Comparison of ENCODE assay signal across 33 mouse cellular contexts in the genomic region with DNA sequence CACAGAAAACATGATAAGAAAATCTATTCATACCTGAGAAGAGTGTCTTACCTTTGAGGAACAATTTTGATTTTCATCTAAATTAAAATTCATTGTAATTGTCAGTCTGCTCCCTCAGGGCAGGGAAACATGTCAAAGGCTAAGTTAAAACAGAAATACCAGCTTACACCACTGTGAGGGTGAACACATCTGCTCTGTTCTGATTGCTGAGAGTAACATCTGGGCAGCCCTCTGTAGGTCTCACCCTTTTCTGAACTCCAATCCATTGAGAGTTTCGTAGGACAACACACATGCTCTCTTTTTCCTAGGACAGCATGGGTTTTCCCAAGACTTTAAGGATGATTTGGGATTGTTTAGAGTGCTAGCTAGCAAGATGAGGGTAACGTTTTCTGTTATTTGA. TPM values are rescaled to one million over a fixed set of nuclear protein-coding genes. Genes with fewer than 3 reads are reported as not detected.
A peak's percentile ranks its signal among the peaks of the same experiment; 100 is the strongest.
DNase-seq lines count a peak whose midpoint lies in the region; ATAC-seq lines count a peak whose summit lies in the region.
"Had no signal": no experiment of that assay in that cellular context is flagged by ENCODE, and none has a peak within 500 bp of the region (broad histone marks: within the 10 kb centered on the region; RNA-seq: fewer than 3 reads in every experiment).

No protein-coding gene starts in this region.

- H3K27me3 ChIP-seq in embryonic facial prominence, embryonic 11.5 days (ENCODE audit: control insufficient read depth, insufficient read depth, low read length), result no peaks in the 10 kb centered on the region
- H3K27me3 ChIP-seq in embryonic facial prominence, embryonic 10.5 days (replicated peaks; ENCODE audit: low read depth, poor library complexity, severe bottlenecking), result no peaks in the 10 kb centered on the region; the same call in 1 of the 2 replicates
- no peaks in the 10 kb centered on the region for H3K27me3 ChIP-seq in midbrain, embryonic 14.5 days (ENCODE audit: control insufficient read depth, insufficient read depth, low read length)
- peaks cover 12% of the 10 kb centered on the region; the same call in 1 of the 2 replicates for H3K27me3 ChIP-seq in midbrain, embryonic 13.5 days
- peaks cover 6% of the 10 kb centered on the region; the same call in 1 of the 2 replicates for H3K27me3 ChIP-seq in forebrain, embryonic 12.5 days
- H3K27me3 ChIP-seq: CH12.LX; embryonic facial prominence, embryonic 12.5 days; embryonic facial prominence, embryonic 15.5 days; heart, embryonic 12.5 days; intestine, embryonic 15.5 days had no signal

- no peaks in the 10 kb centered on the region for H3K9me3 ChIP-seq in embryonic facial prominence, embryonic 11.5 days (replicated peaks; ENCODE audit: control insufficient read depth, low read length)
- no peaks in the 10 kb centered on the region for H3K9me3 ChIP-seq in embryonic facial prominence, embryonic 10.5 days
- no peaks in the 10 kb centered on the region for H3K9me3 ChIP-seq in midbrain, embryonic 14.5 days (ENCODE audit: control insufficient read depth, low read length)
- no peaks in the 10 kb centered on the region for H3K9me3 ChIP-seq in midbrain, embryonic 13.5 days
- no peaks in the 10 kb centered on the region for H3K9me3 ChIP-seq in forebrain, embryonic 12.5 days
- H3K9me3 ChIP-seq: embryonic facial prominence, embryonic 12.5 days; embryonic facial prominence, embryonic 15.5 days; forebrain, embryonic 13.5 days; heart, embryonic 12.5 days; heart, embryonic 15.5 days; hindbrain, embryonic 10.5 days; hindbrain, embryonic 13.5 days; intestine, embryonic 15.5 days had no signal

- H3K9ac ChIP-seq in embryonic facial prominence, embryonic 11.5 days (replicated peaks; ENCODE audit: low read length), result no peak overlapping the region
- H3K9ac ChIP-seq in midbrain, embryonic 14.5 days (replicated peaks; ENCODE audit: low read length), result no peak overlapping the region
- no peak overlapping the region for H3K9ac ChIP-seq in midbrain, embryonic 13.5 days (replicated peaks)
- no peak overlapping the region for H3K9ac ChIP-seq in forebrain, embryonic 12.5 days
- H3K9ac ChIP-seq: embryonic facial prominence, embryonic 12.5 days; embryonic facial prominence, embryonic 15.5 days; forebrain, embryonic 13.5 days; heart, embryonic 12.5 days; heart, embryonic 15.5 days; hindbrain, embryonic 13.5 days; intestine, embryonic 15.5 days had no signal

- no peaks in the 10 kb centered on the region for H3K36me3 ChIP-seq in embryonic facial prominence, embryonic 11.5 days (replicated peaks; ENCODE audit: control insufficient read depth, insufficient read depth, low read depth, low read length)
- no peaks in the 10 kb centered on the region for H3K36me3 ChIP-seq in embryonic facial prominence, embryonic 10.5 days (replicated peaks)
- H3K36me3 ChIP-seq in midbrain, embryonic 14.5 days (ENCODE audit: control insufficient read depth, insufficient read depth, low read length), result no peaks in the 10 kb centered on the region
- no peaks in the 10 kb centered on the region for H3K36me3 ChIP-seq in midbrain, embryonic 13.5 days
- H3K36me3 ChIP-seq in forebrain, embryonic 12.5 days (replicated peaks), result no peaks in the 10 kb centered on the region
- H3K36me3 ChIP-seq: embryonic facial prominence, embryonic 12.5 days; embryonic facial prominence, embryonic 15.5 days; G1E; heart, embryonic 12.5 days; heart, embryonic 15.5 days; hindbrain, embryonic 10.5 days; hindbrain, embryonic 13.5 days; intestine, embryonic 15.5 days had no signal

- ATAC-seq in embryonic facial prominence, embryonic 11.5 days (replicated peaks; ENCODE audit: insufficient number of reproducible peaks, low FRiP score, low TSS enrichment, low read depth), result no peak
- ATAC-seq in midbrain, embryonic 14.5 days (ENCODE audit: low FRiP score, low TSS enrichment), result no peak
- no peak for ATAC-seq in midbrain, embryonic 13.5 days
- no peak for ATAC-seq in granulocyte monocyte progenitor cell, adult 5-6 weeks (replicated peaks; ENCODE audit: poor library complexity, severe bottlenecking)
- no peak for ATAC-seq in forebrain, embryonic 12.5 days (ENCODE audit: low FRiP score)
- ATAC-seq: forebrain, embryonic 13.5 days; forebrain, embryonic 16.5 days; hindbrain, embryonic 16.5 days; intestine, embryonic 15.5 days; Patski had no signal

- no peak overlapping the region for H3K27ac ChIP-seq in embryonic facial prominence, embryonic 11.5 days (replicated peaks; ENCODE audit: low read depth, low read length)
- H3K27ac ChIP-seq in embryonic facial prominence, embryonic 10.5 days (replicated peaks), result no peak overlapping the region
- no peak overlapping the region for H3K27ac ChIP-seq in midbrain, embryonic 14.5 days (replicated peaks; ENCODE audit: low read depth, low read length)
- no peak overlapping the region for H3K27ac ChIP-seq in midbrain, embryonic 13.5 days
- no peak overlapping the region for H3K27ac ChIP-seq in forebrain, embryonic 12.5 days
- H3K27ac ChIP-seq: embryonic facial prominence, embryonic 12.5 days; embryonic facial prominence, embryonic 15.5 days; forebrain, embryonic 13.5 days; gastrocnemius, adult 2 months; heart, embryonic 15.5 days; hindbrain, embryonic 10.5 days; hindbrain, embryonic 13.5 days; intestine, embryonic 15.5 days had no signal

- no peak overlapping the region for H3K4me2 ChIP-seq in embryonic facial prominence, embryonic 11.5 days (ENCODE audit: low read depth, low read length)
- H3K4me2 ChIP-seq in midbrain, embryonic 14.5 days (ENCODE audit: low read length), result peak overlapping the region; percentile 24; the same call in 1 of the 2 replicates
- no peak overlapping the region; the same call in 1 of the 2 replicates for H3K4me2 ChIP-seq in midbrain, embryonic 13.5 days (replicated peaks)
- no peak overlapping the region for H3K4me2 ChIP-seq in forebrain, embryonic 12.5 days
- H3K4me2 ChIP-seq: embryonic facial prominence, embryonic 12.5 days; embryonic facial prominence, embryonic 15.5 days; forebrain, embryonic 13.5 days; heart, embryonic 12.5 days; heart, embryonic 15.5 days; hindbrain, embryonic 13.5 days; intestine, embryonic 15.5 days had no signal

- WGBS in embryonic facial prominence, embryonic 11.5 days, result 25% methylated on average over 2 of the region's 2 CpGs
- 39% methylated on average over 2 of the region's 2 CpGs for WGBS in embryonic facial prominence, embryonic 10.5 days
- 71% methylated on average over 2 of the region's 2 CpGs for WGBS in midbrain, embryonic 14.5 days
- WGBS in midbrain, embryonic 13.5 days, result 62% methylated on average over 2 of the region's 2 CpGs
- WGBS in forebrain, embryonic 12.5 days, result 71% methylated on average over 2 of the region's 2 CpGs

- H3K4me1 ChIP-seq in embryonic facial prominence, embryonic 11.5 days (ENCODE audit: control insufficient read depth, insufficient read depth, low read length), result no peaks in the 10 kb centered on the region
- peaks cover 12% of the 10 kb centered on the region for H3K4me1 ChIP-seq in embryonic facial prominence, embryonic 10.5 days
- H3K4me1 ChIP-seq in midbrain, embryonic 14.5 days (ENCODE audit: control insufficient read depth, insufficient read depth, low read length), result peaks cover 4% of the 10 kb centered on the region; the same call in 1 of the 2 replicates
- H3K4me1 ChIP-seq in midbrain, embryonic 13.5 days (replicated peaks), result peaks cover 11% of the 10 kb centered on the region; the same call in 1 of the 2 replicates
- H3K4me1 ChIP-seq in forebrain, embryonic 12.5 days, result peaks cover 5% of the 10 kb centered on the region
- H3K4me1 ChIP-seq: embryonic facial prominence, embryonic 12.5 days; embryonic facial prominence, embryonic 15.5 days; forebrain, embryonic 13.5 days; heart, embryonic 15.5 days; hindbrain, embryonic 13.5 days; intestine, embryonic 15.5 days had no signal

- H3K4me3 ChIP-seq in embryonic facial prominence, embryonic 11.5 days (ENCODE audit: low read depth, low read length), result no peak overlapping the region
- no peak overlapping the region for H3K4me3 ChIP-seq in embryonic facial prominence, embryonic 10.5 days
- H3K4me3 ChIP-seq in midbrain, embryonic 14.5 days (replicated peaks; ENCODE audit: low read depth, low read length), result no peak overlapping the region
- H3K4me3 ChIP-seq in midbrain, embryonic 13.5 days (replicated peaks), result no peak overlapping the region
- no peak overlapping the region for H3K4me3 ChIP-seq in forebrain, embryonic 12.5 days (replicated peaks)
- H3K4me3 ChIP-seq: embryonic facial prominence, embryonic 12.5 days; embryonic facial prominence, embryonic 15.5 days; forebrain, embryonic 13.5 days; gastrocnemius, adult 2 months; heart, embryonic 12.5 days; heart, embryonic 15.5 days; hindbrain, embryonic 10.5 days; hindbrain, embryonic 13.5 days; intestine, embryonic 15.5 days had no signal

- DNase-seq in embryonic facial prominence, embryonic 11.5 days (ENCODE audit: low spot score), result peak; percentile 66
- DNase-seq in embryonic facial prominence, embryonic 10.5 days (ENCODE audit: low spot score), result no peak
- DNase-seq in midbrain, embryonic 14.5 days, result no peak
- peak; percentile 63 for DNase-seq in embryo, embryonic 10.5 days (ENCODE audit: low spot score)
- DNase-seq: adrenal gland, adult 2 months; adrenal gland, postnatal 14 days; B cell, adult 2 months; cerebellum, adult 11 months; cerebellum, adult 2 months; cerebellum, adult 9-11 months; cerebellum, postnatal 25 days; gastrocnemius, adult 2 months; gastrocnemius, postnatal 14 days; heart, adult 18-20 months; heart, postnatal 10 days; heart, postnatal 36 days had no signal

RNA-seq across cellular contexts. Expression of a gene that starts 8.0 kb away (rescaled TPM):
- polyA plus RNA-seq in embryonic facial prominence, embryonic 11.5 days (2014; fragmentation: Nextera tagmentation; extraction: Ambion mirVana), result 47.0 and 49.2 TPM in 2 replicates
- 44.0 and 48.2 TPM in 2 replicates for polyA plus RNA-seq in embryonic facial prominence, embryonic 10.5 days (2016; fragmentation: Nextera tagmentation; extraction: Ambion mirVana)
- polyA plus RNA-seq in midbrain, embryonic 14.5 days (2014; fragmentation: Nextera tagmentation; extraction: Ambion mirVana), result 45.2 and 61.6 TPM in 2 replicates
- 41.3 and 57.1 TPM in 2 replicates for polyA plus RNA-seq in midbrain, embryonic 13.5 days (2015; fragmentation: Nextera tagmentation; extraction: Ambion mirVana)
- not detected in 2 replicates for total RNA-seq in granulocyte monocyte progenitor cell, adult 5-6 weeks (2014; fragmentation: Nextera tagmentation)
- not detected in 2 replicates for total RNA-seq in granulocyte monocyte progenitor cell, adult 5-6 weeks (2017)
- 38.8 and 42.0 TPM in 2 replicates for polyA plus RNA-seq in forebrain, embryonic 12.5 days (2016; fragmentation: Nextera tagmentation; extraction: Ambion mirVana)
- total RNA-seq: common myeloid progenitor, adult 5-6 weeks had no signal

Comparison
In these comparisons a context has a peak if more than half of its experiments do, and no peak if none do; other contexts are left out.
1. DNase-seq: peak in embryonic facial prominence, embryonic 11.5 days (single experiment) and embryo, embryonic 10.5 days (single experiment); none in embryonic facial prominence, embryonic 10.5 days (single experiment) and midbrain, embryonic 14.5 days (single experiment).